Mouse (Mus musculus) forebrain, embryonic 16.5 days (tissue): ENCODE data around the gene Cdc40. TPM values are rescaled to one million over a fixed set of nuclear protein-coding genes. Genes with fewer than 3 reads are reported as not detected.

Experiments
- ATAC-seq: fragments of 200-750 bp; cut with Nextera tagmentation; 2 replicates; pipeline ENCODE4 v1.8.0; 2017; ENCODE audit warnings: mild to moderate bottlenecking, moderate library complexity
- H3K27ac ChIP-seq: fragments of 300-500 bp; sonication (generic); 2 replicates; pipeline ENCODE4 v1.5.1; 2014; ENCODE audit warnings: low read length, control low read depth
- H3K27me3 ChIP-seq: fragments of 300-500 bp; sonication (generic); replicated peaks from 2 replicates; pipeline ENCODE4 v1.6.1; 2014; ENCODE audit warnings: low read length; ENCODE audit not compliant: control insufficient read depth, insufficient read depth
- H3K36me3 ChIP-seq: fragments of 300-500 bp; sonication (generic); 2 replicates; pipeline ENCODE4 v1.6.1; 2014; ENCODE audit not compliant: control insufficient read depth, insufficient read depth
- H3K4me1 ChIP-seq: fragments of 300-500 bp; sonication (generic); replicated peaks from 2 replicates; pipeline ENCODE4 v1.6.1; 2014; ENCODE audit warnings: low read length; ENCODE audit not compliant: control insufficient read depth, insufficient read depth
- H3K4me2 ChIP-seq: fragments of 300-500 bp; sonication (generic); 2 replicates; pipeline ENCODE4 v1.6.1; 2014; ENCODE audit warnings: mild to moderate bottlenecking, low read length, control low read depth
- H3K4me3 ChIP-seq: fragments of 300-500 bp; sonication (generic); replicated peaks from 2 replicates; pipeline ENCODE4 v1.5.1; 2014; ENCODE audit warnings: mild to moderate bottlenecking, low read length, control low read depth
- H3K9ac ChIP-seq: fragments of 300-500 bp; sonication (generic); replicated peaks from 2 replicates; pipeline ENCODE4 v1.6.1; 2014; ENCODE audit warnings: low read depth, low read length, control low read depth
- H3K9me3 ChIP-seq: fragments of 300-500 bp; sonication (generic); 2 replicates; pipeline ENCODE4 v1.6.1; 2016; ENCODE audit warnings: low read length; ENCODE audit not compliant: control insufficient read depth
- WGBS: fragments of 180-500 bp; shearing (Covaris S2); extraction: QIAGEN DNeasy Blood & Tissue Kit; methylation state at CpG from one replicate; pipeline ENCODE4 v1.1.7; 2014; 5-methylcytosine and 5-hydroxymethylcytosine counted together
- polyA plus RNA-seq: library from polyadenylated mRNA; unstranded; fragments of >200 nt; fragmentation: Nextera tagmentation; extraction: Ambion mirVana; gene quantifications from 2 replicates; pipeline ENCODE4 v1.2.1, GENCODE M21; 2015

Gene Cdc40
- 32.6 and 33.6 TPM in 2 replicates for polyA plus RNA-seq

GRCm38 (mm10) chr10:40882831-40883643 lies at the start of gene Cdc40, which contains the start of gene Wasf1:
Gene Cdc40 (minus strand): TSS chr10:40883311.
Gene Wasf1 (plus strand): TSS chr10:40883475.
- H3K9ac ChIP-seq = peak within 1 kb of the TSS; percentile 95
- H3K4me1 ChIP-seq = peaks cover 14% of the 10 kb centered on the region
- peak within 1 kb of the TSS; percentile 99 for H3K27ac ChIP-seq
- no peaks in the 10 kb centered on the region for H3K9me3 ChIP-seq
- no peaks in the 10 kb centered on the region for H3K36me3 ChIP-seq
- WGBS = under 1% methylated on average over 44 of the region's 44 CpGs
- peak within 1 kb of the TSS; percentile 71 for H3K4me2 ChIP-seq
- peak; percentile 97 for ATAC-seq
- H3K4me3 ChIP-seq = peak within 1 kb of the TSS; percentile 96
- H3K27me3 ChIP-seq = no peaks in the 10 kb centered on the region

DNA sequence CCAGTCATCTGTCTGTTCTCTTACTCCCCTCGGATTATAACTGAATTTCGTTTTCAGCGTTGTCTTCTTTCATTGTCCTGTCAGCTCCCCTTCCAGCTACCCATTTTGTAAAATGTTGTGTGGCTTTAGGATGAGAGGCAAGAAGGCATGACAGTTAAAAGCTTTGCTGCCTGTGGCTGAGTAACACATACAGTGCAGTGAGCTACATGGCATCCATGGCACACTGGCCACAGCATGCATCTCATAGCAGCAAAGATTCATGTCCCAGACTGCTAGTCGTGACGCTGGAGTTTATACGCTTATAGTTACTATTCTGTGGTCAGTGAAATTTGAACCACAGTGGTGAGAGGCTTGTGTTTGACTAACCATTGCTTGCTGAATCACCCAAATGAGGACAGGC lies 36.4 kb upstream of the Cdc40 start:
- H3K4me3 ChIP-seq = no peak overlapping the region
- no peak overlapping the region for H3K9ac ChIP-seq
- H3K9me3 ChIP-seq = no peaks in the 10 kb centered on the region
- no peak overlapping the region for H3K4me2 ChIP-seq
- no peaks in the 10 kb centered on the region for H3K27me3 ChIP-seq
- WGBS = 85% methylated on average over 6 of the region's 6 CpGs
- H3K4me1 ChIP-seq = no peaks in the 10 kb centered on the region
- no peak for ATAC-seq
- no peaks in the 10 kb centered on the region for H3K36me3 ChIP-seq
- H3K27ac ChIP-seq = no peak overlapping the region

GRCm38 (mm10) chr10:40918669-40919440 lies 35.7 kb upstream of the Cdc40 start:
- H3K27ac ChIP-seq = no peak overlapping the region
- H3K36me3 ChIP-seq = no peaks in the 10 kb centered on the region
- no peak overlapping the region for H3K9ac ChIP-seq
- H3K4me1 ChIP-seq = no peaks in the 10 kb centered on the region
- H3K27me3 ChIP-seq = no peaks in the 10 kb centered on the region
- no peak overlapping the region for H3K4me2 ChIP-seq
- 78% methylated on average over 8 of the region's 8 CpGs for WGBS
- no peak overlapping the region for H3K4me3 ChIP-seq
- H3K9me3 ChIP-seq = no peaks in the 10 kb centered on the region
- ATAC-seq = no peak

GRCm38 (mm10) chr10:40915240-40915639 lies 32.1 kb upstream of the Cdc40 start:
- Histone ChIP-seq H3K9me3 (no peaks in the 10 kb centered on the region), H3K4me2 (no peak overlapping the region), H3K27ac (no peak overlapping the region), H3K36me3 (no peaks in the 10 kb centered on the region), H3K27me3 (no peaks in the 10 kb centered on the region), H3K9ac (no peak overlapping the region), H3K4me1 (no peaks in the 10 kb centered on the region), H3K4me3 (no peak overlapping the region)
- 75% methylated on average over 2 of the region's 2 CpGs for WGBS
- ATAC-seq = no peak

DNA sequence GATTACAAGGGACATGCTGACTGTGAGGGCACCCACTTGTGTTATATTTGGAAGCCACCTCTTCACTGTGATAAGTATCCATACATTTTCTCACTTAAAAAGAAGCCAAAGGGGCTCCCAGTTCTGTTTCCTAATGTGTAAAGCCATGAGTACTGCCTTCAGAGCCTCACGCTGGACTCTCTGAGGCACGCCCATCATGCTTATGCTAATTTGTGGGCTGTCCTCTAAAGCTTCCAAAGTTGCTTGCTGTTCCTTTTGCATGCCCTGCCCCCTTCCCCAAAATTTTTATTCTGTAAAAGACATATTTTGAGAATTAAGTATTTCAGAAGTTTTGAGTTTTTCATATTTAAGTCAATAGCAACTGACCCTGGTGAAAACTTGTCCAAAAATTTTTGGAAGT lies 27.7 kb upstream of the Cdc40 start:
- no peaks in the 10 kb centered on the region for H3K36me3 ChIP-seq
- 0 out of 2 replicates have a peak, but pooled peaks cover 2% of the 10 kb centered on the region for H3K4me1 ChIP-seq
- H3K27me3 ChIP-seq = no peaks in the 10 kb centered on the region
- WGBS = 41% methylated on average over 2 of the region's 2 CpGs
- no peak overlapping the region for H3K4me2 ChIP-seq
- no peak for ATAC-seq
- H3K27ac ChIP-seq = no peak overlapping the region
- no peaks in the 10 kb centered on the region for H3K9me3 ChIP-seq
- H3K9ac ChIP-seq = no peak overlapping the region
- no peak overlapping the region for H3K4me3 ChIP-seq

- no peak overlapping the region for H3K9ac ChIP-seq
- 42% methylated on average over 2 of the region's 2 CpGs for WGBS
Measured at GRCm38 (mm10) chr10:40908580-40908979, 25.5 kb upstream of the Cdc40 start.

DNA sequence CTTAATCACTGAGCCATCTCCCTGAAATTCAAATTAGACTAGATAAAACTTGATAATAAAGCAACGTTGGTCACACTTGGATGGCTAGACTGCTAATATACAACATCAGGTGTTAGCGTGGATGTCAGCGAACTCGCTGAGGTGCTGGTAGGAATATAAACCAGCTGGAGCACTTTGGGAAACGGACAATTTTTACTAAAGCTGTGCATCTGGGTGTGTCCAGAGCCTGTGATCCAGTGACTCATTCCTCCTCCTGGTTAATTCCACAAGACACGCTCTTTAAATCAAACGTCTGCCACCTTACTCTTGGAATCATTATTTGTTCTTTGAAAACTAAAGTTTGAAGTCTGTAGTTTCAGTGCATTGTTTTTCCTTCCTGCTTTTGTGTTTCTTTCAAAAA lies 23.7 kb upstream of the Cdc40 start:
- H3K36me3 ChIP-seq = no peaks in the 10 kb centered on the region
- 0 out of 2 replicates have a peak, but pooled peaks cover 7% of the 10 kb centered on the region for H3K4me1 ChIP-seq
- H3K4me2 ChIP-seq = no peak overlapping the region
- ATAC-seq = no peak
- H3K27ac ChIP-seq = no peak overlapping the region
- H3K9ac ChIP-seq = no peak overlapping the region
- no peak overlapping the region for H3K4me3 ChIP-seq
- WGBS = 86% methylated on average over 7 of the region's 7 CpGs
- no peaks in the 10 kb centered on the region for H3K27me3 ChIP-seq
- H3K9me3 ChIP-seq = no peaks in the 10 kb centered on the region

More at GRCm38 (mm10) chr10:40908580-40908979, 25.5 kb upstream of the Cdc40 start:
- Histone ChIP-seq H3K27ac (no peak overlapping the region), H3K4me2 (no peak overlapping the region), H3K27me3 (no peaks in the 10 kb centered on the region), H3K9me3 (no peaks in the 10 kb centered on the region), H3K4me1 (0 out of 2 replicates have a peak, but pooled peaks cover 2% of the 10 kb centered on the region), H3K36me3 (no peaks in the 10 kb centered on the region), H3K4me3 (no peak overlapping the region)
- ATAC-seq = no peak

DNA sequence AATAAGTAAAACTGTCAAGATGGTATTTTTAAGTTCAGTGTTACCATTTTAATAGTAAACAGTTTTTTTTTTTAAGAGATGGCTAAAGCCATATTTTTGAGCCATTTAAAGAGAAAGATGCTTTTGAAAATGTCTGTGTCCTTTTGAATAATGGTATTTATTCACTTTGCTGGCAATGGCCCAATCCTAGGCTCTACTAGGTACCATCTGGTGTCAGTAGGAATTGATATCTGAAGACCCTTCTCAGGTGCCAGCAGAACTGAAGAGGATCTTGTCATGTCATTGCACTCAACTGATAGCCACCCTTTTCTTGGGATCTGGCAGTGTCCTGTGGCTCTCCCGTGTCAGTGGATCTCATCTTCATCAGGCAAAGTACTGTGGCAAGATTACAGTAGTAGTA lies 23.0 kb upstream of the Cdc40 start:
- H3K4me2 ChIP-seq = no peak overlapping the region
- H3K4me3 ChIP-seq = no peak overlapping the region
- no peaks in the 10 kb centered on the region for H3K9me3 ChIP-seq
- no peaks in the 10 kb centered on the region for H3K27me3 ChIP-seq
- H3K36me3 ChIP-seq = no peaks in the 10 kb centered on the region
- no peak for ATAC-seq
- WGBS = 86% methylated on average over 1 of the region's 1 CpGs
- H3K9ac ChIP-seq = no peak overlapping the region
- H3K4me1 ChIP-seq = 0 out of 2 replicates have a peak, but pooled peaks cover 7% of the 10 kb centered on the region
- no peak overlapping the region for H3K27ac ChIP-seq

DNA sequence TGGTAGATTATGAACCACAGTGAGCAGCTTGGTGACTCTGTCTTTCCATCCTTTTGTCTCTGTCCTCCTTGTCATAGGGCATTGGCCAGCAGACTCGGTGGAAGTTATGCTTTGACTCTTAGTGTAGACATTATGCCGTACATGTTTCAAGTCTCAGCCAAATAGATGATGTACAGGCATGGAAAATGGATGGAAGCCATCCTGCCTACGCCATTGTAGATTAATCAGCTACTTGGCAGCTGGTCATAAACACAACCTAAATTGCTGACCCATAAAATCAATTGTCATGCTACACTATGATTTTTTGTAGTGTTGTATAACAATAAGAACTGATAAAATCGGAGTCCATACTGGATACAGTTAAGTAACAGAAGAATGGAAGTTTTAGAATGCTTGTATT lies 18.7 kb upstream of the Cdc40 start:
- Histone ChIP-seq H3K9ac (no peak overlapping the region), H3K4me1 (peaks cover 7% of the 10 kb centered on the region; the same call in 1 of the 2 replicates), H3K4me2 (no peak overlapping the region), H3K36me3 (no peaks in the 10 kb centered on the region), H3K4me3 (no peak overlapping the region), H3K27ac (no peak overlapping the region), H3K9me3 (no peaks in the 10 kb centered on the region), H3K27me3 (no peaks in the 10 kb centered on the region)
- no peak for ATAC-seq
- 96% methylated on average over 4 of the region's 4 CpGs for WGBS
